Mouse (Mus musculus): ENCODE measurements around the gene Hddc3. TPM values are rescaled to one million over a fixed set of nuclear protein-coding genes. Genes with fewer than 3 reads are reported as not detected.

Gene Hddc3
- total and polyA plus RNA-seq, 3 experiments, result 30.0 to 47.7 (median 39.9) TPM

DNA sequence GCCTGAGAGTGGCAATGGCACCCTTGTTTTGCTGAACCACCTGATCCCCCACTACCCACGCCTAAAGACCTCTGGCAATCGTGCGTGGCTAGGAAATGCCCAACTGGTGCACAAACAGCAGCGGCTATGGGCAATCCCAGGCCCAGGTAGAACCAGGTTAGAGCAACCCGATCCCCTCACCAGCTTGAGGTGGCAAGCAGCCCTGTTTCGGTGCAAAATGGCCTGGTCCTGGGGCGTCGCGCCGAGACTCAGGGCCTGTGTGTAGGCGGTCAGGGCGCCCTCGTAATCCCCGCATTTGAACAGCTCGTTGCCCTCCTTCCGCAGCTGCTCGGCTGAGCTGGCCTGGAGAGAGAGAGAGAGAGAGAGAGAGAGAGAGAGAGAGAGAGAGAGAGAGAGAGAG, 3.5 kb upstream of the Hddc3 start:
- WGBS, result 10% methylated on average over 17 of the region's 17 CpGs
- H3K4me3 ChIP-seq, result peak overlapping the region; percentile 68
- TF ChIP-seq POLR2A (IDR thresholded peaks at IDR 0.05; ENCODE audit: insufficient read depth, low read depth, low read length) (no peak), CTCF (IDR thresholded peaks at IDR 0.05) (no peak), EP300 (IDR thresholded peaks at IDR 0.05; ENCODE audit: insufficient read depth, low read depth, low read length) (no peak)
- H3K79me2 ChIP-seq (replicated peaks; ENCODE audit: control insufficient read depth, insufficient read depth, low read length), result no peaks in the 10 kb centered on the region
- intact Hi-C loops (cut with DNase I), result no loop called here
- no peaks in the 10 kb centered on the region for H3K27me3 ChIP-seq (ENCODE audit: control insufficient read depth, insufficient read depth, low read length)
- peak overlapping the region; percentile 71 for H3K27ac ChIP-seq
- H3K4me1 ChIP-seq (ENCODE audit: control insufficient read depth, insufficient read depth, low read length), result peaks cover 11% of the 10 kb centered on the region
- DNase-seq, result peak; percentile 36 to 58
- peak overlapping the region; percentile 57 for H3K9ac ChIP-seq (ENCODE audit: low read depth, low read length)
- no peaks in the 10 kb centered on the region for H3K36me3 ChIP-seq (ENCODE audit: control insufficient read depth, insufficient read depth, low read length)

DNA sequence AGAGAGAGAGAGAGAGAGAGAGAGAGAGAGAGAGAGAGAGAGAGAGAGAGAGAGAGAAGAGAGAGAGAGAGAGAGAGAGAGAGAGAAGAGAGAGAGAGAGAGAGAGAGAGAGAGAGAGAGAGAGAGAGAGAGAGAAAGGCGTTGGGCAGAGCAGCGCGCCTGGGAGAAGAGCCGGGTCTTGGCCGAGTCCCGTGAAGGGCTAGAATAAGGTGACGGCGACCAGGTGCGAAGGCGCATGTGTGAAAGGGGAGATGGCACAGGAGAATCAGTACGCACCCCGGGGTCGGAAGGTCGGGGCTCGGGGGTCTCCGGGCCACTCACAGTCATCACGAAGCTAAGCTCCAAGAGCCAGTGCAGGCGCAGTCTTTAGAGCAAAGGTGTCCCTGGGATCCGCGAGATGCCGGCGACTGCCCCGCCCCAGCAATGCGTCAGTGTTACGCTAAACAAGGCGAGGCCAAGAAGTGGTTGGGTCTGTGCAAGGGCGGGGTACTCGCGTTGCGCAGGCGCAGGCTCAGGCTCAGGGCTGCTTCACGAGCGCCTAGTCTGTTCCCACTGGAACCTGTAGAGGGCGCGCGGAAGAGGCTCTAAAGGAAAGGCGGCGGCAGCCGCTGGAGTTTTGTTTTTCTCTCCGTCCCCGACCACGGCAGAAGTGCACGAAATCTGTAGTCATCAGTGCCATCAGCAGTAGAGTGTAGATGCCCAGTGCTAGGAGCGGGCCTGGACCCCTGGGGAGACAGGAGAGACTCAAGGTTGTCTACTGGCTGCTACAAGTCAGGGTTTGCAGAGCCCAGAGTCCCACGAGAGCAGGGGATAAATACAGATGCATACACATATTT, 2.9 kb upstream of the Hddc3 start:
- Histone ChIP-seq H3K9ac (ENCODE audit: low read depth, low read length) (peak overlapping the region; percentile 83), H3K79me2 (replicated peaks; ENCODE audit: control insufficient read depth, insufficient read depth, low read length) (no peaks in the 10 kb centered on the region), H3K4me1 (ENCODE audit: control insufficient read depth, insufficient read depth, low read length) (peaks cover 11% of the 10 kb centered on the region), H3K36me3 (ENCODE audit: control insufficient read depth, insufficient read depth, low read length) (no peaks in the 10 kb centered on the region), H3K4me3 (peak overlapping the region; percentile 68), H3K27ac (peak overlapping the region; percentile 95), H3K27me3 (ENCODE audit: control insufficient read depth, insufficient read depth, low read length) (no peaks in the 10 kb centered on the region)
- TF ChIP-seq EP300 (IDR thresholded peaks at IDR 0.05; ENCODE audit: insufficient read depth, low read depth, low read length) (peak; percentile 86), CTCF (IDR thresholded peaks at IDR 0.05) (peak; percentile 93), POLR2A (IDR thresholded peaks at IDR 0.05; ENCODE audit: insufficient read depth, low read depth, low read length) (peak; percentile 93)
- DNase-seq, result peak; percentile 97 to 98
- intact Hi-C loops (cut with DNase I), result no loop called here
- WGBS, result under 1% methylated on average over 45 of the region's 45 CpGs

DNA sequence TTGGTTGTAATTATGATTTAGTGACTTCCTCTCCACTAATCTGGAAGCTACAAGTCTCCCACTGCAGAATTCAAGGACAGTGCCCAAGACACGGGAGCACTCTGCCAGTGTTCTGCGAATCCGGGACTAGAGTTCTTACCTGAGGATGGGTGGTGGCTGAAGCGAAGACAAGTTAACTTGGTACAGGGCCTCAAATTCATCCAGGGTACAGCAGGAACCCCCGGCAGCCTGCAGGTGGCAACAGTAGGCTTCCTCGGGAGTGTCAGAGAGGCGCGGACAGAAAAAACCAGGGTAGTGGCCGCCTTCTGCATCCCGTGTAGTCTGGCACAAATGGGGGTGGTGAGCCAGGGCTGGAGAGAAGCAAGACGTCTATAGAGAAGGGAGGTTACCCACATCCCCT, 2.1 kb upstream of the Hddc3 start, which contains the start of gene Unc45a:
TSS of gene Unc45a (minus strand) at position 213 of the 400 bp plus-strand sequence.
- peak within 1 kb of the TSS; percentile 83 for H3K9ac ChIP-seq (ENCODE audit: low read depth, low read length)
- peak within 1 kb of the TSS; percentile 68 for H3K4me3 ChIP-seq
- no peaks in the 10 kb centered on the region for H3K36me3 ChIP-seq (ENCODE audit: control insufficient read depth, insufficient read depth, low read length)
- WGBS, result 2% methylated on average over 11 of the region's 11 CpGs
- no peaks in the 10 kb centered on the region for H3K79me2 ChIP-seq (replicated peaks; ENCODE audit: control insufficient read depth, insufficient read depth, low read length)
- peak within 1 kb of the TSS; percentile 95 for H3K27ac ChIP-seq
- TF ChIP-seq POLR2A (IDR thresholded peaks at IDR 0.05; ENCODE audit: insufficient read depth, low read depth, low read length) (no peak), CTCF (IDR thresholded peaks at IDR 0.05) (peak; percentile 72), EP300 (IDR thresholded peaks at IDR 0.05; ENCODE audit: insufficient read depth, low read depth, low read length) (0 out of 2 replicates have a peak, but pooled peaks have one; percentile 11)
- peaks cover 11% of the 10 kb centered on the region for H3K4me1 ChIP-seq (ENCODE audit: control insufficient read depth, insufficient read depth, low read length)
- no peaks in the 10 kb centered on the region for H3K27me3 ChIP-seq (ENCODE audit: control insufficient read depth, insufficient read depth, low read length)
- intact Hi-C loops (cut with DNase I), result loop anchor here (1.0 kb wide), 2 partner anchors 16 to 30 kb away; partner anchors contain the start of gene Rccd1
- peak; percentile 77 to 82 for DNase-seq

DNA sequence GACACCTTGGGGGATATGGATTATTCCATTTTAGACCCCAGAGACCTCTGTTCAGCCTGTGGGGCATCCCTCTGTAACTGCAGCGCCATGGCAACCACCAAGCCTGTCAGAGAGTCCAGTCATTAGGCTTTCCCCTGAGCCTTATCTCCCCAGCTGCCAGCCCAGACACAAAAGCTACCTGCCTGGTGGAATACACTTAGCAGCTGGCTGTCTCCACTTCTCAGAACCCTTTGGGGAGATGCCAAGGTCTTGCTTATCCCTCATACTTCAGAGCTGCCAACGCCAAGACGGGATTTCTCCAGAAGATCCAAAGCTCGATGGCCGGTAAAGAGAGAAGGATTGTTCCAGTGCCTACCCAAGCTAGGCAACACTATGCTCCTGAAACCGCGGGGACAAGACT, 1.1 kb upstream of the Hddc3 start:
- Histone ChIP-seq H3K27me3 (ENCODE audit: control insufficient read depth, insufficient read depth, low read length) (no peaks in the 10 kb centered on the region), H3K4me3 (no peak overlapping the region), H3K9ac (ENCODE audit: low read depth, low read length) (no peak overlapping the region), H3K27ac (no peak overlapping the region), H3K79me2 (replicated peaks; ENCODE audit: control insufficient read depth, insufficient read depth, low read length) (no peaks in the 10 kb centered on the region), H3K36me3 (ENCODE audit: control insufficient read depth, insufficient read depth, low read length) (no peaks in the 10 kb centered on the region), H3K4me1 (ENCODE audit: control insufficient read depth, insufficient read depth, low read length) (peaks cover 11% of the 10 kb centered on the region)
- 61% methylated on average over 7 of the region's 7 CpGs for WGBS
- intact Hi-C loops (cut with DNase I), result loop anchor here (1.0 kb wide), 2 partner anchors 17 to 29 kb away; partner anchors contain the start of gene Rccd1
- TF ChIP-seq POLR2A (IDR thresholded peaks at IDR 0.05; ENCODE audit: insufficient read depth, low read depth, low read length) (no peak), EP300 (IDR thresholded peaks at IDR 0.05; ENCODE audit: insufficient read depth, low read depth, low read length) (no peak), CTCF (IDR thresholded peaks at IDR 0.05) (no peak)
- DNase-seq, result no peak

DNA sequence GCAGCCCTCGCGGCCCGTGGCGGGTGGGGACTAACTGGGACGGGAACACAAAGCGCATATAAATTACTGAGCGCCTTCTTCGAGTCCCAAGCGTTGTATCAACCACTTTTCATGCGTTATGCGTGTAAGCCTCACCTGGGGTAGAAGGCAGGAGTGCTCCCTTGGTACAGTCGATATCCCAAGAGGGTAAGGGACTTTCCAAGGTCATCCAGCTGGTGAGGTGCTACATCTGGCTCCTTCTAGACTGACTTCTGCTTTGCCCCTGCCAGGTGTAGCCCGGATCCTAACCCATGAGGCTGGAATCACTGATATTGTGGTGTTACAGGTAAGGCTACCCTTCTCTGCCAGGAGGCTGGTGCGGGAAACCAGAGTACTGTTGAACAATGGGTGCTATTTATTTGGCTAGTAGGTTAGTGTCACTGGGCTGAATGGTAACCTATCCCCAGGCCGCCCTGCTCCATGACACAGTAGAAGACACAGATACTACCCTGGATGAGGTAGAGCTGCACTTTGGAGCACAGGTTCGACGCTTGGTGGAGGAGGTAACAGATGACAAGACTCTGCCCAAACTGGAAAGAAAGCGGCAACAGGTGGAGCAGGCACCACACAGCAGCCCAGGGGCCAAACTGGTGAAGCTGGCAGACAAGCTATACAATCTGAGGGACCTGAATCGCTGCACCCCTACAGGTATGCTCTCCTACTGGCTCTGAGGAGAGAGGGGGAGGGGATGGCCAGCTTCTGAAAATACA, 540 bp downstream of the Hddc3 start:
- Histone ChIP-seq H3K27ac (peak overlapping the region; percentile 94), H3K79me2 (replicated peaks; ENCODE audit: control insufficient read depth, insufficient read depth, low read length) (no peaks in the 10 kb centered on the region), H3K4me1 (ENCODE audit: control insufficient read depth, insufficient read depth, low read length) (peaks cover 11% of the 10 kb centered on the region), H3K36me3 (ENCODE audit: control insufficient read depth, insufficient read depth, low read length) (no peaks in the 10 kb centered on the region), H3K9ac (ENCODE audit: low read depth, low read length) (peak overlapping the region; percentile 78), H3K27me3 (ENCODE audit: control insufficient read depth, insufficient read depth, low read length) (no peaks in the 10 kb centered on the region), H3K4me3 (peak overlapping the region; percentile 96)
- 26% methylated on average over 19 of the region's 19 CpGs for WGBS
- intact Hi-C loops (cut with DNase I), result no loop called here
- DNase-seq, result no peak
- no peak for TF ChIP-seq EP300 (IDR thresholded peaks at IDR 0.05; ENCODE audit: insufficient read depth, low read depth, low read length)
- TF ChIP-seq CTCF (IDR thresholded peaks at IDR 0.05), result 0 out of 2 replicates have a peak, but pooled peaks have one; percentile 1
- no peak for TF ChIP-seq POLR2A (IDR thresholded peaks at IDR 0.05; ENCODE audit: insufficient read depth, low read depth, low read length)

Measured in heart, adult 2 months (tissue).